Mouse (Mus musculus) mammary gland, adult 2 months (tissue): ENCODE results near the gene Gm21876. TPM values are rescaled to one million over a fixed set of nuclear protein-coding genes. Genes with fewer than 3 reads are reported as not detected.

ENCODE experiments used
- polyA plus RNA-seq: library from polyadenylated mRNA; depleted of rRNA; stranded (reverse); fragments of >200 nt; gene quantifications from 2 replicates; pipeline ENCODE4 v1.2.3, GENCODE M21; 2012; ENCODE audit warnings: low replicate concordance; rRNA removed

Gm21876 gene
- polyA plus RNA-seq, result not detected in 2 replicates

DNA sequence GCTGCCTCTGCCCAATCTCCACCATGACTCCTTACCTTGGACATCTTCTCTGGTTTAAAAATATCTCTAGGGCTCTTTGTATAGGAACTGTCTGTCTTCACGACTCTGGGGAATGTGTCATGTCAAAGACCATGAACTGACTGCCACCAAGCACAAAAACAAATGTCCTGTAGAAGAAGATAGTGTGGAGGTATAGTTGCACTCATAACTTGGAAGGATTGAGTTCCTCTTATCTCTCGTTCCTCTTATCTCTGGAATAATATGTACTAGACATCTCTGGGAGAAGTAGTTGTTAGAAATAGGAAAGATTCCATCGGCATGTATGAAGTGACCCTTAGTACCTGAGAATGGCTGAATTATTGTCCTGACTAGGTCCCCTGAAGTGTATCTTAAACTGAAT, at the start of gene Gm21876:
Gene Gm21876, minus strand, starts transcription at position 101 of the 400 bp plus-strand sequence.

Other genes with a start within 250 kb of the Gm21876 start
- gene Cfp, start 244.1 kb downstream of the Gm21876 start, polyA plus RNA-seq, result 92.4 and 130 TPM in 2 replicates
- gene Elk1, start 225.0 kb downstream of the Gm21876 start, polyA plus RNA-seq, result 18.1 and 24.6 TPM in 2 replicates
- 9.7 and 28.4 TPM in 2 replicates for gene Uxt, start 213.6 kb downstream of the Gm21876 start, polyA plus RNA-seq
- gene Zfp182, start 113.3 kb downstream of the Gm21876 start, polyA plus RNA-seq, result 0.65 and 1.9 TPM in 2 replicates
- gene Spaca5, start 107.2 kb downstream of the Gm21876 start, polyA plus RNA-seq, result not detected in 2 replicates
- 0.19 and 0.22 TPM in 2 replicates for gene Zfp300, start 86.1 kb downstream of the Gm21876 start, polyA plus RNA-seq
- gene Ssxa1, start 59.8 kb downstream of the Gm21876 start, polyA plus RNA-seq, result not detected in 2 replicates